Mouse (Mus musculus): ENCODE data around the gene Lyplal1. TPM values are rescaled to one million over a fixed set of nuclear protein-coding genes. Genes with fewer than 3 reads are reported as not detected.

Gene Lyplal1
- polyA plus RNA-seq, 1 experiment from 2014 or later = 26.0 TPM

DNA sequence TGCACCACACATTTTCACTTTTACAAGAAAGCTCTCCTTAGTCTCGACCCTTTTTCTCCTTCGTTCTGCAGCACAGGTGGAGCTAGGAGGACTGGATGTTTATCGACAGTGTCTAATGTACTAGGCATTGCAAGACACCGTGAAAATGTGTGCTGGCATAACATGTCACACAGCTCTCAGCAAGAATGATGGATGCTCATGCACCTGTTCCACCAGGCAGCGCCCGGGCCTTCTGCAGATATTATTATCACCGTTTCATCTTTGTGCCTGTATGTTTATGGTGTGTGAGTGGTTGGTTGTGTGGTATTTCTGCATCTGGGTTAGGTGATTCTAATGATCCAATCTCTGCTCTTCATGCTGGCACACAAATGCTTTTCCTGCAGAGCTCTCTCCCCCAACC, 62.9 kb downstream of the Lyplal1 start:
- DNase-seq (ENCODE audit: low spot score) (no peak), ATAC-seq (ENCODE audit: insufficient number of reproducible peaks, low FRiP score, low TSS enrichment, low read depth) (no peak)
- 83% methylated on average over 7 of the region's 7 CpGs for WGBS
- H3K4me2 ChIP-seq (ENCODE audit: low read depth, severe bottlenecking) = no peak overlapping the region
- H3K9ac ChIP-seq (ENCODE audit: low read length) = no peak overlapping the region
- no peaks in the 10 kb centered on the region for H3K27me3 ChIP-seq (ENCODE audit: control insufficient read depth, insufficient read depth, low read length)
- H3K27ac ChIP-seq (replicated peaks; ENCODE audit: low read depth, low read length) = no peak overlapping the region
- no peaks in the 10 kb centered on the region for H3K36me3 ChIP-seq (ENCODE audit: control insufficient read depth, insufficient read depth, low read length)
- no peaks in the 10 kb centered on the region for H3K4me1 ChIP-seq (ENCODE audit: control insufficient read depth, insufficient read depth, low read length)
- no peaks in the 10 kb centered on the region for H3K9me3 ChIP-seq (ENCODE audit: control insufficient read depth, low read length)
- no peak overlapping the region for H3K4me3 ChIP-seq (ENCODE audit: low read depth, low read length)

- H3K4me3 ChIP-seq (ENCODE audit: low read depth, low read length) = no peak overlapping the region
- DNase-seq (ENCODE audit: low spot score) (no peak), ATAC-seq (ENCODE audit: insufficient number of reproducible peaks, low FRiP score, low TSS enrichment, low read depth) (no peak)
- H3K27me3 ChIP-seq (ENCODE audit: control insufficient read depth, insufficient read depth, low read length) = no peaks in the 10 kb centered on the region
- H3K9me3 ChIP-seq (ENCODE audit: control insufficient read depth, low read length) = no peaks in the 10 kb centered on the region
- H3K36me3 ChIP-seq (ENCODE audit: control insufficient read depth, insufficient read depth, low read length) = no peaks in the 10 kb centered on the region
- H3K9ac ChIP-seq (ENCODE audit: low read length) = no peak overlapping the region
- H3K4me1 ChIP-seq (ENCODE audit: control insufficient read depth, insufficient read depth, low read length) = no peaks in the 10 kb centered on the region
- 87% methylated on average over 12 of the region's 12 CpGs for WGBS
- H3K4me2 ChIP-seq (ENCODE audit: low read depth, severe bottlenecking) = no peak overlapping the region
- H3K27ac ChIP-seq (replicated peaks; ENCODE audit: low read depth, low read length) = no peak overlapping the region
Observed at GRCm38 (mm10) chr1:186053280-186054043, 63.6 kb downstream of the Lyplal1 start.

GRCm38 (mm10) chr1:186043709-186044452, 73.2 kb downstream of the Lyplal1 start:
- Histone ChIP-seq H3K4me2 (ENCODE audit: low read depth, severe bottlenecking) (no peak overlapping the region), H3K27me3 (ENCODE audit: control insufficient read depth, insufficient read depth, low read length) (no peaks in the 10 kb centered on the region), H3K9me3 (ENCODE audit: control insufficient read depth, low read length) (no peaks in the 10 kb centered on the region), H3K4me1 (ENCODE audit: control insufficient read depth, insufficient read depth, low read length) (no peaks in the 10 kb centered on the region), H3K36me3 (ENCODE audit: control insufficient read depth, insufficient read depth, low read length) (no peaks in the 10 kb centered on the region), H3K4me3 (ENCODE audit: low read depth, low read length) (no peak overlapping the region), H3K9ac (ENCODE audit: low read length) (no peak overlapping the region), H3K27ac (replicated peaks; ENCODE audit: low read depth, low read length) (no peak overlapping the region)
- 65% methylated on average over 11 of the region's 11 CpGs for WGBS
- DNase-seq (ENCODE audit: low spot score) (no peak), ATAC-seq (ENCODE audit: insufficient number of reproducible peaks, low FRiP score, low TSS enrichment, low read depth) (no peak)

DNA sequence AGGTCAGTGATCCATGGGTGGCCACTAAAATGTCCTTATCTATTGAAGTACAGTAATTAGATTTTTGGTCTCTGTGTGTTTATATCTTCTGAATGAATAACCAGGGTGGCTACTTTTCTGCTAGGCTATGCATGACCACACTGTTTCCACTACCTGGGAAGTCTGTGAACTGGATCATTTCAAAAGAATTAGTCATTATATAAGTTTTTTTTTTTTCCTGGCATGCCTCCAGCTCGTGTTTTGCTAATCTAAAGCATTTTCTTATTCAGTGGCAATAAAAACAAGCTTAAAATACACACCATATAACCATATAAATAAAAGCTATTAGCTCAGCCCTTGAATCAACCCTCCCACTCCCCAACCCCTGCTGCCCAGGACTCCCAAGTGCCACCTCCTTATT, 75.3 kb downstream of the Lyplal1 start:
- DNase-seq (ENCODE audit: low spot score) = no peak
- H3K4me3 ChIP-seq (ENCODE audit: low read depth, low read length) = no peak overlapping the region
- H3K4me2 ChIP-seq (ENCODE audit: low read depth, severe bottlenecking) = no peak overlapping the region
- 79% methylated on average over 1 of the region's 1 CpGs for WGBS
- no peaks in the 10 kb centered on the region for H3K9me3 ChIP-seq (ENCODE audit: control insufficient read depth, low read length)
- H3K27me3 ChIP-seq (ENCODE audit: control insufficient read depth, insufficient read depth, low read length) = no peaks in the 10 kb centered on the region
- H3K9ac ChIP-seq (ENCODE audit: low read length) = no peak overlapping the region
- ATAC-seq (ENCODE audit: insufficient number of reproducible peaks, low FRiP score, low TSS enrichment, low read depth) = no peak
- H3K27ac ChIP-seq (replicated peaks; ENCODE audit: low read depth, low read length) = no peak overlapping the region
- H3K36me3 ChIP-seq (ENCODE audit: control insufficient read depth, insufficient read depth, low read length) = no peaks in the 10 kb centered on the region
- H3K4me1 ChIP-seq (ENCODE audit: control insufficient read depth, insufficient read depth, low read length) = no peaks in the 10 kb centered on the region

Measured in limb, embryonic 11.5 days (tissue).